Mouse (Mus musculus) cerebellum, adult 2 months (tissue): Measurements from ENCODE around the gene H6pd. TPM values are rescaled to one million over a fixed set of nuclear protein-coding genes. Genes with fewer than 3 reads are reported as not detected.

Experiments
- DNase-seq, 2 experiments: peaks; one replicate each; pipeline ENCODE4 v3.0.0; 2021
- H3K27ac ChIP-seq: fragments of 200-500 bp; 2 replicates; pipeline ENCODE4 v1.5.1; 2012; ENCODE audit warnings: low read length, control low read depth, inconsistent platforms; ENCODE audit not compliant: insufficient read depth
- H3K27me3 ChIP-seq: fragments of 200-500 bp; 2 replicates; pipeline ENCODE4 v1.6.1; 2012; ENCODE audit warnings: inconsistent platforms, mild to moderate bottlenecking, low read length, moderate library complexity; ENCODE audit not compliant: control insufficient read depth, insufficient read depth
- H3K4me1 ChIP-seq: fragments of 200-500 bp; 2 replicates; pipeline ENCODE4 v1.6.1; 2011; ENCODE audit warnings: low read length; ENCODE audit not compliant: control insufficient read depth, insufficient read depth
- H3K4me3 ChIP-seq: fragments of 200-500 bp; replicated peaks from 2 replicates; pipeline ENCODE3; 2011; ENCODE audit warnings: mild to moderate bottlenecking, low read depth, low read length, control low read depth; ENCODE audit not compliant: insufficient read depth
- CTCF ChIP-seq: fragments of 200-500 bp; IDR thresholded peaks from 2 replicates; pipeline ENCODE4 v1.5.1; 2011; ENCODE audit warnings: low read depth, mild to moderate bottlenecking, control low read depth, low read length, moderate library complexity, borderline replicate concordance; ENCODE audit not compliant: insufficient read depth
- POLR2A ChIP-seq: fragments of 200-500 bp; IDR thresholded peaks from 2 replicates; pipeline ENCODE4 v1.6.1; 2011; ENCODE audit warnings: low read length, control low read depth, borderline replicate concordance; ENCODE audit not compliant: insufficient read depth
- WGBS: fragments of 180-500 bp; shearing (Covaris S2); methylation state at CpG from one replicate; pipeline ENCODE4 v1.1.7; 2018; 5-methylcytosine and 5-hydroxymethylcytosine counted together
- polyA plus RNA-seq: library from polyadenylated mRNA; depleted of rRNA; stranded (reverse); fragments of >200 nt; gene quantifications from 2 replicates; pipeline ENCODE4 v1.2.3, GENCODE M21; 2012

H6pd gene
- polyA plus RNA-seq, 1 experiment: 11.6 TPM

DNA sequence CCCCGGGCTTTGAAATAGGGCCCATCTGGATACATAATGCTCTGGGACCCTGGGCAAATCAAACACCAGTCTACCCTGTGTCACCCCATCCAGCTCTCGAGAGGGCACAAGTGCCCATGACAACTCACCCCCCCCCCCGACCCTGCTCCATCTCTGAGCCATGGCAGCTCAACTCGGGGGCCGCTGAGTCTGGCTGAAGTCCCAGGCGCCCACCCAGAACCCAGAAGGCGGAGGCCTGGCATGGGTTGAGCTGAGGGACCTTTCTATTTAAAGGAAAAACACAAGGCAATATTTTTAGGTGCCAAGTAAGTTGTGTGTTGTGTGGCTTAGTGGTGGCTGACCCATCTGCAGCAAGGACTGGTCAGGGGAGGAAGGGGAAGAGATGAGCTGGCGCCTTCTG lies 44.5 kb downstream of the H6pd start:
- Histone ChIP-seq H3K27ac (no peak overlapping the region), H3K27me3 (no peaks in the 10 kb centered on the region), H3K4me1 (peaks cover 11% of the 10 kb centered on the region), H3K4me3 (no peak overlapping the region)
- TF ChIP-seq POLR2A: no peak
- TF ChIP-seq CTCF: no peak
- DNase-seq: no peak
- 61% methylated on average over 8 of the region's 8 CpGs for WGBS

DNA sequence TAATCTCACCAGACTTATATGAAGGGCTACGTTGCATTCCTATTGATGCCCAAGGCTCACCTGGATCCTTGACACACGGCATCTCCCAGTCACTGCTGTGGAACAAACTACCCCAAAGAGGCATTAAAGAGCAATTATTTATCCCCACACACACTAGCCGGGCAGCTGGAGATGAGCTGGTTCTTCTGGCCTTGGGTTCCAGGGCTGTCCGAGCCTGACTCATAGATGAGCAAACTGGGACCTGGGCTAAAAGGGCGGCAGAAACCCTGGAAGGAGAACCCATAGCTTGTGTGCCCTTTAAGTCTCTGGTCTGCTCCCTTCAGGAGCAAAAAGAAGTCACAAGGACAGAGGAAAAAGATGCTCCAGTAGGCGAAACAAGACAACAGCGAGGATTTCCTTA lies 48.4 kb downstream of the H6pd start:
- TF ChIP-seq CTCF (no peak), POLR2A (no peak)
- Histone ChIP-seq H3K4me3 (no peak overlapping the region), H3K27ac (no peak overlapping the region), H3K27me3 (no peaks in the 10 kb centered on the region), H3K4me1 (no peaks in the 10 kb centered on the region)
- 93% methylated on average over 7 of the region's 7 CpGs for WGBS
- no peak for DNase-seq

DNA sequence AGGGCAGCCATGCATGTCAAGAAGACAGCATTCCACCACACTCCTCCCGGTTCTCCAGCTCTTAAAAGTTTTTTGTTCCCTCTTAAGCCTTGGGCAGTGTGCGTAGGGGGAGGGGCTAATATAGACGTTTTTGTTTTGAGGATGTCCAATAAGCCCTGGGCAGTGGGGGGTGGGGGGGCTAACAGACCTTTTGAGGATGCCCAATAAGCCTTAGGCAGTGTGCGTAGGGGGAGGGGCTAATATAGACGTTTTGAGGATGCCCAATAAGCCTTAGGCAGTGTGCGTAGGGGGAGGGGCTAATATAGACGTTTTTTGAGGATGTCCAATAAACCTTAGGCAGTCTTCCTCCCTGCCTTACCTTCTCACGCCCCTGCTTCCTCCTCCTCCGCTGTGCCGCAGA lies 49.0 kb downstream of the H6pd start:
- Histone ChIP-seq H3K4me3 (no peak overlapping the region), H3K27ac (no peak overlapping the region), H3K27me3 (no peaks in the 10 kb centered on the region), H3K4me1 (no peaks in the 10 kb centered on the region)
- no peak for DNase-seq
- WGBS: 56% methylated on average over 10 of the region's 10 CpGs
- no peak for TF ChIP-seq POLR2A
- no peak for TF ChIP-seq CTCF

DNA sequence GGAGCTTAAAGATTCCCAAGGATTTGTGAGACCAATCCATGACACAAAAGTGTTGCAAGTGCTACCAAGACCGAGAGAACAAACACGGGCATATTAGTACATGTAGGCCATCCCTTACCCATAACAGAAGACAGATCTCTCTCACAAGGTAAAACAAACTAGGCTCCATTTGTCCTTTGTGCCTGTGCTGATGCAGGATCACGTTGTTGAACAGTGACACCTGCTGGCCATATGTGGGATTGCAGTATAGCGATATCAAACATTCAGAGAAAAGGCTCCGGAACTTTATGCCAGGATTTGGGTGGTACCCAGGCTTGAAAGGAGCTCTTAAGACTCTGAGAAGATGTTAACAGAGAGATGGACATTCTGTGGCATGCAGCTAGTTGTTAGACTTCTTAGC lies 50.3 kb downstream of the H6pd start:
- peak; percentile 90 for TF ChIP-seq CTCF
- no peak for TF ChIP-seq POLR2A
- no peak overlapping the region for H3K27ac ChIP-seq
- no peak overlapping the region for H3K4me3 ChIP-seq
- peak; percentile 68 to 81 for DNase-seq
- 3% methylated on average over 5 of the region's 5 CpGs for WGBS
- no peaks in the 10 kb centered on the region for H3K4me1 ChIP-seq
- no peaks in the 10 kb centered on the region for H3K27me3 ChIP-seq

DNA sequence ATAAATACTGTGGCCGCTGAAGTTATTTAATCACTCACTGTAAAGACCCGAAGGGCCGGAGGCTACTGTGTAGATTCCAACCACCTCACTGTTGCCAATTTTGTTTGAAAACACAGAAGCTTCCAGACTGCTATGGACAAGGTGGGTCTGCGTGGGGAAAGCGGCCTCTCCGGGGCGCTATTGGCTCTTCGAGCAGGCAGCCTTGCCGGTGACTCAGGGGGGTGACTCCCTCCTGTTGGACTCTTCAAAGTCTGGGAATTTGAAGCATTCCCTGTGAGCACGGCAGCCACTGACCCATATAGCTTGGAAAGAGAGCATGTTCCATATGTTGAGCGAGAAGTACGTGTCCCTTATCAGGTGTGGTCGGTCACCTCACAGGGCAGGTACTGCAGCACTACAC lies 52.8 kb downstream of the H6pd start:
- H3K4me1 ChIP-seq: peaks cover 5% of the 10 kb centered on the region
- no peaks in the 10 kb centered on the region for H3K27me3 ChIP-seq
- H3K4me3 ChIP-seq: no peak overlapping the region
- TF ChIP-seq CTCF (no peak), POLR2A (no peak)
- 55% methylated on average over 13 of the region's 13 CpGs for WGBS
- no peak overlapping the region for H3K27ac ChIP-seq
- DNase-seq: no peak

DNA sequence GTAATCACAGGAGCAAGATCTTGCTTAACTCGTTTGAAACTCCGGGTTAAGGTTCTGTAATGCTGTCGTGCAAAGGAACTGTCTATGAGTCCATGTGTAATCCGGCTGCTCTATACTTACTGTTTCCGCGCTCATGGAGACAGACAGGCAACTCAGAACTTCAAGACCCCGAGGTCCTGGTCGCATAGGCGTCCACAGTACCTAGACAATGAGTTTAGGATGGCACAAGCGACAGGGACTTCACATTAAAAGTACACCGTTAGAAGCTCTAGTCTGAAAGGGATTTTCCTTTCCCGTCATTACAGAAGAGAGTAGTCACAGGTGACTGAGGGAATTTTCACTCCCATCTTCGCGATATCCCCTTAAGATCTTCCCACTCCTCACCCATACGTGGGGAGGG lies 53.2 kb downstream of the H6pd start:
- WGBS: 28% methylated on average over 15 of the region's 15 CpGs
- no peak for TF ChIP-seq POLR2A
- no peak for TF ChIP-seq CTCF
- peaks cover 5% of the 10 kb centered on the region for H3K4me1 ChIP-seq
- DNase-seq: no peak
- H3K27ac ChIP-seq: no peak overlapping the region
- no peaks in the 10 kb centered on the region for H3K27me3 ChIP-seq
- no peak overlapping the region for H3K4me3 ChIP-seq

DNA sequence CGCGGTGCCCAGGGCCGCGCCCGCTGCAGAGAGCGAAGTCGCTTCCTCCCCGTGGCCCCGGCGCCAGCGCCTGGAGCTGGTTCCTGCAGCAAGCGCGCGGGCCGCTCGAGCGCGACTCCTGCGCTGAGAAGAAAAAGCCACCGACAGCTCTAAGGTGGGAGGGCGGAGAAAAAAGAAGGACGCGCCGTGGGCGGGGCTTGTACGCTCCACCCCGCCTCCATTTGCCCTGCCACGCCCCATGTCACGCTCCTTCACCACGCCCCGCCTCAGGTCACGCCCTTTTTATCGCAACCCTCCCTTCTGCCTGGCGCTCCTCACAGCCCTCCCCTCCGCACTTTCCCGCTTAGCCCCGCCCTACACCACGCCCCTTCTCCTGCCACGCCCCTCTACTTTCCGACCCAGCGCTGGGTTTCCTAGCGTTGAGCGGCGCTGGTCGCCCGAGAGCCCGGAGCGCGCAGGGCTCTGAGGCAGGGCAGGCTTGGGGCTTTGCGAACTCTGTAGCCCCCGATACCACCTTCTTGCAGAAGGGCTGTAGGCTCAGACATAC lies 53.9 kb downstream of the H6pd start, which contains the start of gene Spsb1:
Spsb1 (minus strand) TSS at position 151 of the 547 bp plus-strand sequence.
- peak; percentile 33; the same call in 1 of the 2 replicates for TF ChIP-seq POLR2A
- TF ChIP-seq CTCF: no peak
- DNase-seq: peak; percentile 92 to 94
- Histone ChIP-seq H3K4me1 (peaks cover 5% of the 10 kb centered on the region), H3K27ac (peak within 1 kb of the TSS; percentile 8; the same call in 1 of the 2 replicates), H3K4me3 (peak within 1 kb of the TSS; percentile 64), H3K27me3 (no peaks in the 10 kb centered on the region)
- WGBS: 1% methylated on average over 51 of the region's 51 CpGs
